Mouse (Mus musculus) kidney, adult 11 months (tissue): ENCODE measurements around the gene Usp20.

ENCODE experiments used
- DNase-seq: peaks from one replicate; pipeline ENCODE4 v3.0.0; 2022

Usp20 gene

DNA sequence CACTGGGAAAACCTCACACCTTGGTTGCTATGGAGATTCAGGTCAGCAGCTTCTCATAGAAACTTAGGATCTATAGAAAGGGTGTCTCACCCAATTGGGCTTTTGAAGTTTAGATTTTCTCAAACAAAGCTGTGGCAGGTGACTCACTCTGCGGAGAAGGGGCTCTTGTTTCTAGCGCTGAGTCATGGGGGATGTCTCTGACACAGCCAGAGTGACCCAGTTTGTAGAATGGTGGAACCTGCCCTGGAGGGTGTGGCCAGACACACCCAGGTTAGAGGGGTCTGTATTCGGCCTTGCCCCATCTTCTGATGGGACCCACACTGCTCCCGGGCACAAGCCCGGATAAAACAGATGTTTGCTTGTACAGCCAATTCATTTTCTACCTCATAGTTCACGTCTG is 60.8 kb downstream of the Usp20 start:
- DNase-seq = no peak

DNA sequence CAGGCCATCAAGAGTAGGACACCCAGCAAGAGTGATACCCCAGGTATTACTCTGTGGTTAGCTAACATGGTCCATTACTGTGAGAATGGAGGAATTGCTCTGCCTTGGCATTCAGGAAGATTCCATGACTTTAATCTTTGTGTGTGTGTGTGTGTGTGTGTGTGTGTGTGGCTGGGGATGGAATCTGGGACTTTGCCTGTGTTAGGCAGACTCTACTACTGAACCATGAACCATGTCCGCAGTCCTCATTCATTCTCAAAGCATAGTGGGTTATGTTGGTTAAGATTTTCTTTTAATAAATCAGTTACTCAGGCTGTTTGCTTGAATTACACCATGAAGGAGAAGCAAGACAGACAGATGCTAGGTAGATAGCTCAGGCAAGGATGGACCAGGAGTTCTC is 61.8 kb downstream of the Usp20 start:
- DNase-seq = no peak

DNA sequence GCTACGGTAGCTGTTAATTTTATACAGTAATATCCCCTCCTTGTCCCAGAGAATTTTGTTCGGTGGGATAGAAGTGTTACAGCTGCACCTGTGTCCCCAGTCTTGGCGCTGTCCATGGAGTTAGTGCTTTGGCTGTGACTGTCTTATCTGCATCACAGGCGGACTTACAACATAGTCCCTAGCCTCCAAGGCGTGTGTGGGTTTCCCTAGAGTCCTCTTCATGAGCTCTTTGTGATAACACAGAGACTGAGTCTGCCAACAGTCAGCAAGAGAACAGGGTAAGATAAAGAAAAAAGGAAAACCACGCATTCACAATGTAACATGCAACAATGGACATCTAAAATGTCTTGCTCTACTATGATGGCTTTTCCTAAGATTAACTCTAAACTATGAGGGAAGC is 66.0 kb downstream of the Usp20 start:
- no peak for DNase-seq

DNA sequence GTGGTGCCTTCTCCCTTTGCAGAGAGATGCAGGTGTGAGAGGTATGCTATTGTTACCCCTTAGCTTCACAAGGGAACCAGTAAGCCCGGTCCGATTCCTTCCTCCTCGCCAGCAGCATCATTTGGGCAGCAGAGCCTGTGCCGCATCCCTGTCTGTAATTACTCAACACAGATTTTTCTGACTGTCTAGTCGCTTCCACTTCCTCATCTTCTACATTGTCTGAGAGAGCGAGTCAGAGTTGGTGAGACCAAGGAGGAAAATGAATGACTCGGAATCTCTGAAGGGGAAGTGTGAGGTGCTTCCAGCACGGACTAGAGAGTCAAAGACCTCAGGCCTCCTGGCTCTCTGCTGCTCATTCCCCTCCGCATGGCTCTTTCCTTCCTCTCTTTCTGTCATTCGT is 70.4 kb downstream of the Usp20 start:
- no peak for DNase-seq

DNA sequence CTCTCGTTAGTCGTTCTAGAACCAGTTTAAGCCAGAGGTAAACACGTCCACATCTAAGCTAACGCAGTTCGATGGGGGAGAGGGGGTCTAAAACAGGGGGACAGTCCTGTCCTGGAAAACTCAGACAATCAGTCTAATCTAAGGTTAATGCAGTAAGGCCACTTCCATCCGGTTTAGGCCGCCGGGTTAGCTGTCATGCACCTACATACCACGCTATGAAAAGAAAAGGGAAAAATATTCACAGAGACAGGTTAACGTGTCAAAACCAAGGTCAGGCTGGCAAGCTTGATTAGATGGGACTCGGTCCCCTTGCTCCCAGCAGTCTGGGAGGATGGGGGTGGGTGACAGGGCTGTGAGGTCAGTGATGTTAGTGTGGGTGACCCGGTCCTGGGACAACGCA is 71.3 kb downstream of the Usp20 start:
- DNase-seq = no peak

DNA sequence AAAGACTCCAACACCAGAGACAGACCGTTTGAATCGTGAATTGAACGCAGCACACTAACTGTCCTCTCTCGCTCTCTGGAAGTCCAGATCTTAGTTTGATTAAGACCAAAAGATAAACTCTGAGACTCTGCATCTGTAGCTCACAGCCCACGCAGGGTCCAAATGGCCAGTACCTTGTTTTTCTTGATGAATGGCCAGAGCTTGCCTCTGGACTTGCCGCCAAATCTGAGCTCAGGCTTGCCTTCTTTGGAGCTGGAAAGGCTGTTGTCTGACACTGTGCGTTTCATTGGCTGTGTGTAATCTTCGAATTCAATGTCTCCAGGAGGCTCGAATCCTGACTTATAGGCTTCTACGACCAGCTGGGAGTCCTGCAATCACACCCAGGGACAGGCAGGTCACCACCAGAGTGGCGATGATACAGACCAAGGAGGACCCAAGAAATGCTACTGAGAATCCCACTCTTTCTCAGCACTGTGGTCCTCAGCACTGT is 71.8 kb downstream of the Usp20 start:
- peak; percentile 27 for DNase-seq

DNA sequence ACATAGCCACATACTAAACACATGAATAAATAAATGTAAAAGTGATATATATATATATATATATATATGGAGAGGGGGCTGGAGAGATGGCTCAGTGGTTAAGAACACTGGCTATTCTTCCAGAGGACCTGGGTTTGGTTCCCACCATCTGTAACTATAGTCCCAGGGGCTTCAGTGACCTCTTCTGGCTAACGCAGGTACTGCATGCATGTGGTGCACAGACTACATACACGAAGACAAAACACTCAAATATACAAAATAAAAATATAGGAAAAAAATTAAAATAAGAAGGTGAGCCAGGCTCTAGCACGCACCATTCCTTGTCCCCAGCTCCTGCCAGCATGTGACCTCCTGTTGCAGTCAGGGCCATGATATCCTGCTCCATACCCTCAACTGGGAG is 74.0 kb downstream of the Usp20 start:
- no peak for DNase-seq

DNA sequence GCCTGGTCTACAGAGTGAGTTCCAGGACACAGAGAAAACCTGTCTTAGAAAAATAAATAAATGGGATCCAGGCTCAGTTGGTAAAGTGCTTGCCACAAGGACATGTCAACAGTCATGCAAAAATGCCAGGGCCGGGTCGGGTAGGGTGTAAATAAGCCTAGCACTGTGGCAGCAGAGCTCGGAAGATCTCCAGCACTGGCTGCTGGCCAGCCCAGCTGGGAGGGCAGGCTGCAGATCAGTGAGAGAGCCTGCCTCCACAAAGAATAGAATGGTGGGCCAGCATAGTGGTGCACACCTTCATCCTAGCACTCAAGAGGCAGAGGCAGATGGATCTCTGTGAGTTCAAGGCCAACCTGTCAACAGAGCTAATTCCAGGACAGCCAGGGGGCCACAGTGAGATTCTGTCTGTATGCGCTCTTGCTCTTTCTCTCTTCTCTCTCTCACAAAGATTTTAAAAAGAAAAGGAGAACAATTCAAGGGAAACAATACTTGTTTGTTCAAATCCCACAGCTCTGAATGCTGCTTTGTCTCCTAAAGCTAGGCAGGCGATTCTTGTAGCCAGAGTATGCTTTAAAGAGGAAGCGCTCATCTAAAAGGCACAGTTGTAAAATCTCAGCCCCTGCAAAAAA is 75.6 kb downstream of the Usp20 start:
- no peak for DNase-seq

DNA sequence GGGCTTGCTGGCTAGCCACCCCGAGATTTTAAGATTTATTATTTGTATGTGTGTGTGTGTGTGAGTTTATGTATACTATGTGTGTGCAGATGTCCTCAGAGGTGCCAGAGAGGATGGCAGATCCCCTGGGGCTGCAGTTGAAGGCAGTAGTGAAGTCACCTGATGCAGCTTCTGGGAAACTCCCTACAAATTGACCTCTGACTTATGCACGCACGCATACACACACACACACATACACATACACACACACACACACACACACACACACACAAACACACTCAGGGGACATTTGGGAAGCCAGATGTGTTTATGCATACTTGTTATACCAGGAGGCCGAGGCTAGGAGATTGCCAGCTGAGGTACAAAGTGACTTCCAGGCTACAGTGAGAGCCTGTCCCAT is 76.4 kb downstream of the Usp20 start:
- DNase-seq = no peak

DNA sequence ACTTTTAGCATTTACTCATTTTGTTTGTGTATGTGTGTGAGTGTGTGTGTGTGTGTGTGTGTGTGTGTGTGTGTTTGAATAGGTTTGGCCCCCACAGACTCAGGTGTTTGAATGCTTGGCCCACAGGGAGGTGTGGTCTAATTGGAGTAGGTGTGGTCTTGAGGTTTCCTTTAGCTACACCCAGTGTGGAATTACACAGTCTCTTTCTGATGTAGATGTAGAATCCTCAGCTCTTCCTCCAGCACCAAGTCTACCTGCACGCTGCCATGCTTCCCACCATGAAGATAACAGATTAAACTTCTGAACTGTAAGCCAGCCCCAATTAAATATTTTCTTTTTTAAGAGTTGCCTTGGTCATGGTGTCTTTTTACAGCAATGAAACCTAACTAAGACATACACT is 78.2 kb downstream of the Usp20 start:
- no peak for DNase-seq

DNA sequence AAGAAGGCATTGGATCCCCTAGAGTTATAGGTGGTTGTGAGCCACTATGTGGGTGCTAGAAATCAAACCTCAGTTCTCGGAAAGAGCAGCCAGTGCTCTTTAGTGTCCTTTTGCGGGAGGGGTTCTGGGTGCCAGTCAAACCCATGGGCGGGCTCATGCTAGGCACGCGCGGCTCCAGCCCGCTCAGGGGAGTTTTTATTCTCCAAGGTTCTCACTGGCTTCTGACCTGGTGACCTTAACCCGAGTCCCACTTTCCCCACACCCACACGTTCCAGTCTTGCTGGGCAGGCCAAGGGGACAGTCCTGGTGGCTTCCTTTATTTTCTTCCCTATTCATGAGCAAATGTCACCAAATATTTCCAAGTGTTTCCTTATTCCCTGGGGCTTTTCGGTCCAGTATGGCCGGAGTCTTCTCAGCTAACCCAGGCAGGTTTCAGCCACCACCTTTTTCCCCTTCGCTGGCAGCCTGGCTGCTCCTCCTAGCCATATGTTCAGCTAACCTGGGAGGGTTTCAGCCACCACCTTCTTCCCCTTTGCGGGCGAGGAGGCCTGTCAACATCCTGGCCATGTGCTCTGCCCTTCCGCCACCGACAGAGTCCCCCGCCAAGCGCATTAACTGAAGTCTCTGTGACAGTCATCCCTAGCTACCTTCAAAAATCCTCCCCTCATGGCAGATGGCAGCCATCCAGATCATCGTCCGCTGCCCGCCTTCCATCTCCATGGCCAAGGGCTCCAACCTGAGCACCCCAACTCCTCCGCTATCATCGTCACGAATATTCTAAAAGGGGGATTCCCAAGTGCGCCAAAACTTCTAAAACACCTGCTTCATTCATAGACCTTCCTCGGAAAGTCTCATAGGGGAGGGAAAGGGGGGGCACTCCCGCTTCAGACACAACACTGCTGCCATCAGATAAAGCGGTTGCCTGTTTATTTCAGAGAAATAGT is 79.0 kb downstream of the Usp20 start:
- DNase-seq = no peak

DNA sequence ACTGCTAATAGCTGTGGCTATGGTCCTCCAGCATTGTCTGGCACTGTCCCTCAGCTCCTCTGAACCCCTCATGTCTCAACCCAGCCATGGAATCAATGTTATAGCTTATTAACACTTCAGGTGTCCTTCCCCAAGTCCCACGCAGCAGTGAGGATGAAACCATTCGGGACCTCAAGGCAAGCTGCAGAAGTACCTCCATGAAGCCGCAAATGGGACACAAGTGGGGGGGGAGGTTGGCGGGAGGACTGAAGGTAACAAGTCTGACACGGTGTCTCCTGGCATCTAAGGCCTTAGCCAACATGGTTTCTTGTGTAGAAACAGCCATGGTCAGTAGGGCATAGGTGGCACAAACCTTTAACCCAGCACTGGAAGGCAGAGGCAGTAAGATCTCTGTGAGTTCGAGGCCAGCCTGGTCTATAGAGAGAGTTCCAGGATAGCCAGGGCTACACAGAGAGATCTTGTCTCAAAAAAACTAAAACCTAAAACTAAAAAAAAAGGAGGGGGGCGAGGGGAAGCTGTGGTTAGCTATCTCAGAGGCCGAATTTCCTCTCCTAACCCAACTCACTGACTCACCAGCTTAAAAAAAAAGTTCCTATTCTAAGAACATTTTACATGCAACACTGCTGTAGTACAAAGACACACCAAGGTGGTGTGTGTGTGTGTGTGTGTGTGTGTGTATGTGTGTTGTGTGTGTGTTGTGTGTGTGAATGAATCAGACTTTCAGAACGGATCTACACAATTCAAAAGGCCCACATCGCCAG is 80.0 kb downstream of the Usp20 start:
- no peak for DNase-seq

DNA sequence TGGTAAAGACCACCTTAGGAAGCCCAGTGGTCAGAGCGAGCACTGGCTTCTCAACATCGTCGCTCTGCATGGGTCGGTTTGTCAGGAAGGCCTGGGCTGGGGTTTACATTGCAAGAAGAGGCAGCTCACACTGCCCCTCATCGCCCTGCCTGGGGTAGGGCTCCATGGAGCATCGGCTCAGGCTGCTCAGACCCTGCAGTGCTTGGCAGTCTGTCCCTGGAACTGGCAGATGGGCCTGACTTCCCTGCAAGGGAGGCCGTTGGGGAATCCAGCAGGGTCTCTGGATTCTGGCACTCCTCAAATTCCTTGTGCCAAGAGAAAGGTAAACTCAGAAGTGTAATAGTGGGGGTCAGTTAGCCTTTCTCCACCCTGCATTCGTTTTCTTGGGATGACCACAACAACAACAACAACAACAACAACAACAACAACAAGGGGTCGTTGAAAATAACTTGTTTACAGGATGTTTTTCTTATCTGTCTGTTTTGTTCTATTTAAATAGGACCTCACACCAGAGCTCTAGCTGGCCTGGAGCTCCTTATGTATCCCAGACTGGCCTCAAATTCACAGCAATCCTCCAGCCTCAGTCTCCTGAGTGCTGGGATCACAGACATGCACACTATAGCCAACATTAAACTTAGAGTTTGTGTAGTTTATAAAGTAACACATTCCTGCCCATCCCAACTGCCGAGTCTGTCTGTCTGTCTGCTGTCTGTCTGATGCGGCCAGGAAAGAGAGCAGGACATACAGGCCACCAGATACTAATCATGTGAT is 84.1 kb downstream of the Usp20 start:
- no peak for DNase-seq

DNA sequence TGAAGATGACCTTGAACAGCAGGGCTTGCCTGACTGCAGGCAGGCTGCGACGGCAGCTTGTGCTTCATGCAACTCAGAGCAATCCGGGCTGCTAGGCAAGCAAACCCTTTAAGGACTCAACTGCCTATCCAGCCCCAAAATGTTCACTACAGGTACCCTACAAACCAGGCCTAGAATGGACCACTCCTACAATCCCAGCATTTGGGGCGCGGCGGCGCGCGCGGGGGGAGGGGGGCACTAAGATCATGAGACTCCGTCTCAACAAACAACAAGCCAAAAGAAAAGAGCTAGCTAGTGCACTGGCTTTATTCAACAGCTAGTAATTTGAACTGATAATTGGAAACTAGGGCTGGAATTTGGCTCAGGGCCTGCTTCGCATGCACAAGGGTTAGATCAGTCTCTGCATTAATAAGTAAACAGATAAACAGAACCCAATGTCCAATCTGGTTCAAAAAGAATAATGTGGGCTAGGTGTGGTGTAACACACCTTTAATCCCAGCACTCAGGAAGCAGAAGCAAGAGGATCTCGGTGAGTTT is 85.0 kb downstream of the Usp20 start:
- peak; percentile 53 for DNase-seq

DNA sequence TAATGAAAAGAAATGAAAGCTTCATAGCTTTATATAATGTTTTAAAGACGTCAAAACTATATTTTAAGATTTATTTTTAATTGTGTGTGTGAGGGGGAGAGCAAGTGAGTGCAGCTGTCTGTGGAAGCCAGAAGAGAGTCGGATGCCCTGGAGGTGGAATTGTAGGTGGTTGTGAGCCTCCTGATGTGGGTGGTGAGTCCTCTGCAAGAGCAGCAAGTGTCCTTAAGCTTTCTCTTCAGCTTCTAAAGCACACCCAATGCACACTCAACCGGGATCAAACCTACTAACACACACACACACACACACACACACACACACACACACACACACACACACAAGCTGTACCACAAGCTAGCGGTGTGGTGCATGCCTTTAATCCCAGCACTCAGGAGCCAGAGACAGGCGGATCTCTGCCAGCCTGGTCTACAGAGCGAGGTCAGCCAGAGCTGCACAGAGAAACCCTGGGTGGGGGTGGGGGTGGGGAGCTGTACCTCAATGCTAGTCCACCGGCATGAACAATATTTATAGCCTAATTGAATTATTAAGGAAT is 85.7 kb downstream of the Usp20 start:
- DNase-seq = no peak

DNA sequence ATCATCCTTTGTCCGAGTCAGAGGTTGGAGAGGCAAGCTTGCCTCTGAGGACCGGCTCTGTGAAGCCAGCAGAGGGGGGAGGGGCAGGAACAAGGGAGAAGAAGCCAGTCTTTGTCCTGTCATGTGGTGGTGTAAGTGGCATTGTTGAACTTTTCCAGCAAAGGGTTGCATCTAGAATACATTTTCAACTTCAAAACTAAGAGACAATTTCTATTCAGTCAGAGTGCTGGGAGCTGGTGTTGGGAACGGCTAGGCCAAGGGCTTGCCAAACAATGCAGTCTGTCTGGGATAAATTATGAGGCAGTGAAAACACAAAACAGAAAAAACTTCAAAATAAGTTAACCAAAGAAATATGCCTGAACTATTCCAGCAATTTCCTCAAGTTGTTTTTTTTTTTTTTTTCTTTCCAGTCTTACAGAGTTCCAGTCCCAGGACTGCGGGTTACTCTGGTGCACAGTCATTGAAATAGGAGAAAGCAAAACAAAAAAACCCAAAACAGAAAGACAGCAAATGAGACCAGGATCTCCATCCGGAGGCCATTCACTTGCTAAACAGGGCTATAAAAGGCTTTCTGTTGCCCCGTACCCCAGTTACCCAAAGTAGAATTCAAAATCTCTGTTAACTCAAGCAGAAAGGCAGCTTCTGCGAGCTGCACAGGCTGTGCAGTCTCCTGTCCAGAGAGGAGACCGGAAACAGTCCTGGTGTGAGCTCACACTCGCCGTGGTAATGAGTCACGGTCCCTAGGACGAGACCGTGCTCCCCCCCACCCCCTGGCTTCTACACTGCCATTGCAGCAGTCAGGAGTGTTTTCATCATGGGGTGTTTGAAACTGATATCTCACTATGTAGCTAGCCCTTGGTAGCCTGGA is 86.4 kb downstream of the Usp20 start:
- DNase-seq = peak; percentile 23

DNA sequence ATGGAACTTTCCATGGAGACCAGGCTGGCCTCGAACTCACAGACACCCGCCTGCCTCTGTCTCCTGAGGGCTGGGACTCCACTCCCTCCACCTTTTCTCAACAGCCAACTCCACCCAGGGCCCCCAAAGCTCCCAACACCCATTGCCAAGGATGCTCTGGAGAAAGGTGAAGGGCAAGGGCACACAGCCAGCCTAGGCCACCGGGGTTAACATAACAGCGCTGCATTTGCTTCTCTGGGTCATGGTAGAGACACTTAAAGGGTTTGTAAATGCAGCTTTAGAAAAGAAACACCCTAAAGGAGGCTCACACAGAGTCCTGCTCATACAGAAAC is 87.0 kb downstream of the Usp20 start:
- no peak for DNase-seq

DNA sequence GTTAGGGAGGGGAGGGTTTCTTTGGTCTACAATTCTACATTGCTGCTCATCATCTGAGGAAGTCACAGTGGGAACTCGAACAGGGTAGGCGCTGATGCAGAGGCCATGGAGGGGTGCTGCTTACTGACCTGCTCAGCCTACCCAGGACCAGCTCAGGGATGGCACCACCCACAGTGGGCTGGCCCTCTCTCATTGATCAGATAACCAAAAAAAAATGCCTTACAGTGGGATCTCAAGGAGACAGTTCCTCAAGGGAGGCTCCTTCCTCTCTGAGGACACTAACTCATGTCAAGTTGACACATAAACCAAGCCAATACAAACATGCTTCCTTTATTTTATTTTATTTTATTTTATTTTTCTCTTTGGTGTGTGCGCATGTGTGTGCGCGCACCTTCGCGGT is 87.4 kb downstream of the Usp20 start:
- DNase-seq = no peak
